Mouse (Mus musculus) megakaryocyte-erythroid progenitor cell, adult 5-6 weeks (primary cell): ENCODE measurements around the gene Arx. TPM values are rescaled to one million over a fixed set of nuclear protein-coding genes. Genes with fewer than 3 reads are reported as not detected.

Experiments
- ATAC-seq: replicated peaks from 2 replicates; pipeline ENCODE4 v1.8.0; 2016; ENCODE audit warnings: mild to moderate bottlenecking, inconsistent platforms; ENCODE audit not compliant: severe bottlenecking, poor library complexity, low FRiP score, low TSS enrichment
- total RNA-seq, 2 experiments: library from RNA; stranded (forward) in 1 of 2; stranded (reverse) in 1 of 2; fragments of 200-1000, 215-1000 nt in 1 of 2; fragments of >200 nt in 1 of 2; fragmentation: Nextera tagmentation in 1 of 2; gene quantifications; 2 replicates each; pipeline ENCODE4 v1.2.3; 2014 to 2017

Gene Arx
- total RNA-seq, 2 experiments from 2014 or later: not detected

DNA sequence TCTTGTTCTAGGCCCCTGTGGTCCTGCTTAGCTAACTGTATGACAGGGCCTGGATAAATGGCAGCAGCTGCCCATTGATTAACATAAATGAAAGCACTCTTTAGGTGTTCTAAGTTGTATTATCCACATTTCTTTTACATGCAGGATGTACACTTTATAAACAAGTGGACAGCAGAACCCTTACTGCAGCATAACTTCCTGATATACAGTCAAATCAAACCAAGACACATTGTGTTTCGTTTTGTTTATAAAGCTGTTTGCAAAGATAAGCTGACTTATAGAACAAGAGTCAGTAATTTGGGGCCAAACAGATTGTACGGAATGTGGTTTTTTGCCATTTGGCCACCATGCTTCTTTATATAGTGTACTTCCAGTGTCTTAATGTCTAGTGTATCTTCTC, 33.7 kb downstream of the Arx start:
- peak; percentile 87 for ATAC-seq

DNA sequence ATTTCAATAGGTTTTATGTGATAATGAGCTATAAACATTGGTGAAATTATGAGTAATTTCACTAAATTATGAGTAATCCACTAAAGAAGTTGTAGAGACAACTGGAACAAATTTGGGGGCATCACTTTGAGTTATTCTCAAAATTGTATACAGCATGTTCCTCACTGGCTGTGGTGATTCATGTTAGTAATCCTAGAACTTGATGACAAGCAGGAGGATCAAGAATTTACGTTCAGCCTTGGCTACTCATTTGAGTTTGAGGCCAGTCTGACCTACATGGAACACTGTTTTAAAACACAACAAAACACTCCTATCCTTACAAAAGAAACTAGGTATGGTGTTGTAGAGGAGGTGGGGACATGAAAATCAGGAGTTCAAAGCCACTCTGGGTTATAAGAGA, 35.1 kb downstream of the Arx start:
- no peak for ATAC-seq
